ENCODE assay signal across 37 mouse cellular contexts in the genomic region with DNA sequence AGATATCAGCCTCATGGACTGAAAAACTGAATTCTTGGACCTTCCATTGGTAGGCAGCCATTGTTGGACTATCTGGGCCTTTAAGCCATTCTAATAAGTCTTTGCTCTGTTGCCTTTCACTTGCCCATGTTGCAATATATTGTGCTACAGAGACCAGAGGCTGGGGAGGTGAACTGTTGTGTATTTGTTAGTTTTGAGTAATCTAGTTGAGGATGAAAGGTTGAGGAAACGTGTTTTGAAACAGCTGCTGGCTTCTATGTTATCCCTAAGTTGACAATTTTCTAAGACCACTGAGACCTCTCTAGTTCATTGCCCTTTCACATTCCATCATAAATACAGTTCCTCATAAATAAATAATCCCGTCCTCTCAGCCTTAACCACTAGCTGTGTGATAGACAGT. TPM values are rescaled to one million over a fixed set of nuclear protein-coding genes. Genes with fewer than 3 reads are reported as not detected.
"Had no signal": no experiment of that assay in that cellular context is flagged by ENCODE, and none has a peak within 500 bp of the region (broad histone marks: within the 10 kb centered on the region; RNA-seq: fewer than 3 reads in every experiment).

No protein-coding gene starts in this region.

- H3K36me3 ChIP-seq: liver, embryonic 15.5 days had no signal

- H3K4me3 ChIP-seq: left cerebral cortex, adult 2 months; limb, embryonic 10.5 days; limb, embryonic 12.5 days; limb, embryonic 13.5 days; limb, embryonic 15.5 days; liver, embryonic 12.5 days; liver, embryonic 13.5 days; liver, embryonic 15.5 days; lung, embryonic 15.5 days; megakaryocyte, embryonic 14.5 days; midbrain, embryonic 10.5 days; midbrain, embryonic 12.5 days; midbrain, embryonic 13.5 days; midbrain, embryonic 15.5 days; myocyte; neural tube, embryonic 12.5 days had no signal

- H3K4me2 ChIP-seq: limb, embryonic 12.5 days; limb, embryonic 13.5 days; limb, embryonic 15.5 days; liver, embryonic 12.5 days; liver, embryonic 13.5 days; liver, embryonic 15.5 days; lung, embryonic 14.5 days; lung, embryonic 15.5 days; midbrain, embryonic 11.5 days; midbrain, embryonic 12.5 days; midbrain, embryonic 13.5 days; midbrain, embryonic 15.5 days; neural tube, embryonic 12.5 days had no signal

- H3K27ac ChIP-seq: left cerebral cortex, adult 2 months; limb, embryonic 10.5 days; limb, embryonic 12.5 days; limb, embryonic 13.5 days; limb, embryonic 15.5 days; liver, embryonic 12.5 days; liver, embryonic 13.5 days; liver, embryonic 14.5 days; liver, embryonic 15.5 days; lung, embryonic 15.5 days; macrophage; midbrain, embryonic 10.5 days; midbrain, embryonic 12.5 days; midbrain, embryonic 13.5 days; midbrain, embryonic 15.5 days; neural tube, embryonic 12.5 days had no signal

- H3K9me3 ChIP-seq: limb, embryonic 15.5 days; lung, embryonic 15.5 days; midbrain, embryonic 15.5 days had no signal

- ATAC-seq: liver, embryonic 12.5 days; lung, postnatal 0 days; midbrain, embryonic 13.5 days; midbrain, embryonic 15.5 days; midbrain, embryonic 16.5 days had no signal

- H3K9ac ChIP-seq: limb, embryonic 12.5 days; limb, embryonic 13.5 days; limb, embryonic 15.5 days; liver, embryonic 12.5 days; liver, embryonic 13.5 days; liver, embryonic 14.5 days; liver, embryonic 15.5 days; lung, embryonic 14.5 days; lung, embryonic 15.5 days; midbrain, embryonic 12.5 days; midbrain, embryonic 13.5 days; midbrain, embryonic 15.5 days; neural tube, embryonic 12.5 days had no signal

- DNase-seq: left cerebral cortex, postnatal 4 days; liver, embryonic 13.5 days; lung, adult 18-20 months; lung, adult 2 months; lung, embryonic 14.5 days; lung, postnatal 10 days; lung, postnatal 14 days; lung, postnatal 36 days; lung, postnatal 4 days; midbrain, embryonic 14.5 days had no signal

- H3K27me3 ChIP-seq: limb, embryonic 13.5 days; limb, embryonic 15.5 days; liver, embryonic 12.5 days; liver, embryonic 13.5 days; liver, embryonic 15.5 days; lung, embryonic 15.5 days; megakaryocyte, embryonic 14.5 days; midbrain, embryonic 12.5 days; midbrain, embryonic 15.5 days; neural tube, embryonic 12.5 days had no signal

RNA-seq across cellular contexts. Expression of gene Arid3c, which starts 13.2 kb away (rescaled TPM):
- total RNA-seq: megakaryocyte progenitor cell, adult 5-6 weeks; megakaryocyte, adult 5-6 weeks; megakaryocyte-erythroid progenitor cell, adult 5-6 weeks; monocyte, adult 5-6 weeks had no signal
- polyA plus RNA-seq: limb, embryonic 10.5 days; limb, embryonic 11.5 days; limb, embryonic 12.5 days; limb, embryonic 15.5 days; liver, embryonic 12.5 days; liver, embryonic 13.5 days; liver, embryonic 14.5 days; liver, embryonic 15.5 days; liver, embryonic 16.5 days; lung, adult 2 months; lung, embryonic 14.5 days; lung, embryonic 15.5 days; lung, embryonic 16.5 days; macrophage; myocyte had no signal

RNA-seq across cellular contexts. Expression of gene Ccl27a, which starts 29.9 kb away (rescaled TPM):
- total RNA-seq: monocyte, adult 5-6 weeks had no signal
- polyA plus RNA-seq: myocyte had no signal
